Mouse (Mus musculus): ENCODE measurements around the gene Oas1a. TPM values are rescaled to one million over a fixed set of nuclear protein-coding genes. Genes with fewer than 3 reads are reported as not detected.
"Not testable (repeated sequence)": the region's sequence is repeated elsewhere in the genome, so short reads cannot be mapped to it uniquely, and the experiment has no call there.

The Oas1a gene
- polyA plus RNA-seq, 1 experiment from 2014 or later = 3.1 TPM

DNA sequence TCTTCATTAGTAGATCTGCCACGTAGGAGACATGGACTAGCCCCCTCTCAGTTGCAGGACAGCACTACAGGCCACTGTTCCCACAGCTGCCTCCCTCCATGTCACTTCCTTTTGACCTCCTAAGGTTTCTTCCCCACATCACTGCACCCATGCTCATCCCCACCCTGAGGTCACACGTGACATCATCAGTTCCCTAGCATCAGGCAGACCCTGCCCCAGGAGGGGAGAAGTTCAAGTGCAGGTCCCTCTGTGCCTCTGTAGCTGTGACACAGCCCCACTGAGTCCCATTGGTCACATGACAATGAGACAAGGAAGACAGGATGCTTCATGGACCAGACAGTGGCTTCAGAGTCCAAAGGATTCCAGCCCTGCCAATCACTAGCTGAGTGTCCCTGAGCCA is 29.9 kb downstream of the Oas1a start:
- not testable (repeated sequence) for H3K4me3 ChIP-seq (ENCODE audit: low read depth, low read length); H3K27me3 ChIP-seq (replicated peaks; ENCODE audit: insufficient read depth, low read length); H3K4me1 ChIP-seq (ENCODE audit: insufficient read depth, low read depth, low read length); H3K27ac ChIP-seq (ENCODE audit: low read length); DNase-seq (ENCODE audit: low spot score); H3K4me2 ChIP-seq (replicated peaks; ENCODE audit: low read depth, low read length); H3K9me3 ChIP-seq (ENCODE audit: low read length); ATAC-seq; H3K9ac ChIP-seq (replicated peaks; ENCODE audit: low read depth); H3K36me3 ChIP-seq (ENCODE audit: insufficient read depth, low read length)
- WGBS = 69% methylated on average over 2 of the region's 2 CpGs

DNA sequence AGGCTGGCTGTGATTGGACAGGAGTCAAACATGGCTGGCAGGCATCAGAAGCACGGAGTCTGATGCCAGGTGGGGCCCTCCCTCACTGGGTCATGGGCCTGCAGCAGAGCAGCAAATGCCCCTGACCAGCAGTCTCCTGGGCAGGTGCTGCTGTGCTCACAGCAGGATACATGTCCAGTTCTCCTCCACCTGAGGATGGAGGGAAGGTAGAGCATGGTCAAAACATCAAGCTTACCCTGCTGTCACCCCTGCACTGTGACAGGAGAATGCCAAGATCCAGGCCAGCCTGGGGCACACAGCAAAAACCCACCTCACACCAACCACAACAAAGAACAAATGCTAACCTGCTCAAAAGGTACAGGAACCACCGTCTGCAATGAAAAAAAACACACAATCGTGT is 30.5 kb downstream of the Oas1a start:
- H3K4me2 ChIP-seq (replicated peaks; ENCODE audit: low read depth, low read length); H3K27me3 ChIP-seq (replicated peaks; ENCODE audit: insufficient read depth, low read length); H3K9ac ChIP-seq (replicated peaks; ENCODE audit: low read depth); H3K27ac ChIP-seq (ENCODE audit: low read length); H3K4me3 ChIP-seq (ENCODE audit: low read depth, low read length); H3K4me1 ChIP-seq (ENCODE audit: insufficient read depth, low read depth, low read length); H3K36me3 ChIP-seq (ENCODE audit: insufficient read depth, low read length); DNase-seq (ENCODE audit: low spot score); ATAC-seq; H3K9me3 ChIP-seq (ENCODE audit: low read length): not testable (repeated sequence)
- WGBS = 42% methylated on average over 2 of the region's 3 CpGs

DNA sequence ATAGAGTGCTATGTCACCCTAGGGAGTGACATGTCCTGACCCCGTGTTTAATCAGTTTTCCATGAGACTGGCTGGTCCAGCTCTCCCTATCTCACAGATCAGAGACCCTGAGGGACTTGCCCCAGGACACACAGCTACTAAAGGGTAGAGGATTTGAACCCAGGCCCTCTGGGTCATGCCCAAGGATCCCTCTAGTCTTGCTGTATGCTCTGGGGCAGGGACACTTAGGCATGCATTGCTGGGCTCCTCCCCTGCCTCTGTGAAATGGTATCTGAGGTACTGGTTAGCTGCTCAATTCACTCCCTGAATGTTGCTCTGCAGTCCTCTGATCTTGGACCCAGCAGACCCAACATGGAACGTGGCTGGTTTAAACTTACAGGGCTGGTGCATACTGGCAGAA is 35.9 kb downstream of the Oas1a start:
- no peak for DNase-seq (ENCODE audit: low spot score)
- no peak for ATAC-seq
- 48% methylated on average over 2 of the region's 2 CpGs for WGBS
- Histone ChIP-seq H3K9ac (replicated peaks; ENCODE audit: low read depth) (no peak overlapping the region), H3K4me2 (replicated peaks; ENCODE audit: low read depth, low read length) (no peak overlapping the region), H3K36me3 (ENCODE audit: insufficient read depth, low read length) (no peaks in the 10 kb centered on the region), H3K9me3 (ENCODE audit: low read length) (no peaks in the 10 kb centered on the region), H3K27ac (ENCODE audit: low read length) (no peak overlapping the region), H3K4me1 (ENCODE audit: insufficient read depth, low read depth, low read length) (no peaks in the 10 kb centered on the region), H3K27me3 (replicated peaks; ENCODE audit: insufficient read depth, low read length) (no peaks in the 10 kb centered on the region), H3K4me3 (ENCODE audit: low read depth, low read length) (no peak overlapping the region)
- TF ChIP-seq CTCF (IDR thresholded peaks at IDR 0.05) (no peak), EP300 (IDR thresholded peaks at IDR 0.05) (no peak)

GRCm38 (mm10) chr5:120870782-120871181 is 36.5 kb downstream of the Oas1a start:
- H3K27me3 ChIP-seq (replicated peaks; ENCODE audit: insufficient read depth, low read length) = no peaks in the 10 kb centered on the region
- DNase-seq (ENCODE audit: low spot score) (no peak), ATAC-seq (no peak)
- no peaks in the 10 kb centered on the region for H3K36me3 ChIP-seq (ENCODE audit: insufficient read depth, low read length)
- H3K27ac ChIP-seq (ENCODE audit: low read length) = no peak overlapping the region
- no peak overlapping the region for H3K4me2 ChIP-seq (replicated peaks; ENCODE audit: low read depth, low read length)
- TF ChIP-seq CTCF (IDR thresholded peaks at IDR 0.05) (no peak), EP300 (IDR thresholded peaks at IDR 0.05) (no peak)
- no peaks in the 10 kb centered on the region for H3K4me1 ChIP-seq (ENCODE audit: insufficient read depth, low read depth, low read length)
- no peak overlapping the region for H3K9ac ChIP-seq (replicated peaks; ENCODE audit: low read depth)
- 68% methylated on average over 7 of the region's 7 CpGs for WGBS
- H3K9me3 ChIP-seq (ENCODE audit: low read length) = no peaks in the 10 kb centered on the region
- no peak overlapping the region for H3K4me3 ChIP-seq (ENCODE audit: low read depth, low read length)

GRCm38 (mm10) chr5:120870081-120870480 is 37.2 kb downstream of the Oas1a start:
- H3K4me3 ChIP-seq (ENCODE audit: low read depth, low read length) = no peak overlapping the region
- DNase-seq (ENCODE audit: low spot score) (no peak), ATAC-seq (no peak)
- H3K4me1 ChIP-seq (ENCODE audit: insufficient read depth, low read depth, low read length) = no peaks in the 10 kb centered on the region
- no peaks in the 10 kb centered on the region for H3K27me3 ChIP-seq (replicated peaks; ENCODE audit: insufficient read depth, low read length)
- 46% methylated on average over 3 of the region's 3 CpGs for WGBS
- H3K9ac ChIP-seq (replicated peaks; ENCODE audit: low read depth) = no peak overlapping the region
- TF ChIP-seq EP300 (IDR thresholded peaks at IDR 0.05) = no peak
- H3K4me2 ChIP-seq (replicated peaks; ENCODE audit: low read depth, low read length) = no peak overlapping the region
- no peak overlapping the region for H3K27ac ChIP-seq (ENCODE audit: low read length)
- H3K36me3 ChIP-seq (ENCODE audit: insufficient read depth, low read length) = no peaks in the 10 kb centered on the region
- no peaks in the 10 kb centered on the region for H3K9me3 ChIP-seq (ENCODE audit: low read length)

DNA sequence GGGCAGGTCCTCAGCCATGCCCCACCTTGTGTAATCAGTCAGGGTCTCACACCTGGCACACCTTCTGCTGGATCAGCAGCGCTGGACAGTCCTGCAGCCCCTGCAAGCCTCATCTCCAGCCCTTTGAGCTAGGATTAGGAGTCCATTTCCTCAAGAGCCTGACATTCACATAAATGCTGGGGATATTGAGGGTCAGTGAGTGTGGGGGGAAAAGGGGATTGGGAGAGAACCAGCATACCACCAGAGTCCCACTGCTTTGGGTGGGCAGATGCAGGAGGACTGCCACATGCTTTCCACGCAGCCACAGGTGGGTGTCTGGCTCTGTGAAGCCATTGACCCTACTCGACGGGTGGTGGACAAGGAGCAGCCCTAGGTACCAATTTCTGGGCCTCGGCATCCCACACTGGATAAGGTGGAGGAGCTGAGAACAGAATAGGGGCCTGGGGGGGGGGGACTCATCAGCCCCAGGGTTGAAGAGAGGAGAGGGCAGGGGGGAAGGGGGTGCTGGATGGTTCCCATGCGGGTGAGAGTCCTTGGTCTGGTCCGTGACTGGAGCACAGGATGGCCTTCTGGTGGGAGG is 37.8 kb downstream of the Oas1a start:
- 77% methylated on average over 7 of the region's 7 CpGs for WGBS
- TF ChIP-seq CTCF (IDR thresholded peaks at IDR 0.05) (no peak), EP300 (IDR thresholded peaks at IDR 0.05) (no peak)

GRCm38 (mm10) chr5:120865336-120865860 is 41.9 kb downstream of the Oas1a start:
- no peak for TF ChIP-seq EP300 (IDR thresholded peaks at IDR 0.05)
- peak; percentile 48 for TF ChIP-seq CTCF (IDR thresholded peaks at IDR 0.05)
- Histone ChIP-seq H3K27me3 (replicated peaks; ENCODE audit: insufficient read depth, low read length) (no peaks in the 10 kb centered on the region), H3K4me2 (replicated peaks; ENCODE audit: low read depth, low read length) (no peak overlapping the region), H3K4me1 (ENCODE audit: insufficient read depth, low read depth, low read length) (no peaks in the 10 kb centered on the region), H3K36me3 (ENCODE audit: insufficient read depth, low read length) (no peaks in the 10 kb centered on the region), H3K4me3 (ENCODE audit: low read depth, low read length) (no peak overlapping the region), H3K27ac (ENCODE audit: low read length) (no peak overlapping the region), H3K9me3 (ENCODE audit: low read length) (no peaks in the 10 kb centered on the region), H3K9ac (replicated peaks; ENCODE audit: low read depth) (no peak overlapping the region)
- ATAC-seq (no peak), DNase-seq (ENCODE audit: low spot score) (peak; percentile 8)
- WGBS = 68% methylated on average over 3 of the region's 3 CpGs

More for the DNA sequence above, 37.8 kb downstream of the Oas1a start:
- H3K9ac ChIP-seq (replicated peaks; ENCODE audit: low read depth) = no peak overlapping the region
- no peaks in the 10 kb centered on the region for H3K9me3 ChIP-seq (ENCODE audit: low read length)
- no peak for DNase-seq (ENCODE audit: low spot score)
- H3K27me3 ChIP-seq (replicated peaks; ENCODE audit: insufficient read depth, low read length) = no peaks in the 10 kb centered on the region
- H3K4me3 ChIP-seq (ENCODE audit: low read depth, low read length) = no peak overlapping the region
- H3K4me1 ChIP-seq (ENCODE audit: insufficient read depth, low read depth, low read length) = no peaks in the 10 kb centered on the region
- no peak overlapping the region for H3K4me2 ChIP-seq (replicated peaks; ENCODE audit: low read depth, low read length)
- no peak overlapping the region for H3K27ac ChIP-seq (ENCODE audit: low read length)
- H3K36me3 ChIP-seq (ENCODE audit: insufficient read depth, low read length) = no peaks in the 10 kb centered on the region
- ATAC-seq = no peak

Data from lung, postnatal 0 days (tissue).